Mouse (Mus musculus) left cerebral cortex, adult 8-10 months (tissue): ENCODE measurements around the gene Dcx. TPM values are rescaled to one million over a fixed set of nuclear protein-coding genes. Genes with fewer than 3 reads are reported as not detected.

ENCODE experiments used
- DNase-seq, 2 experiments: peaks; one replicate each; pipeline ENCODE4 v3.0.0; 2022; ENCODE audit warnings: low spot score in 2 of 2
- total RNA-seq, 4 experiments: library from RNA; stranded (reverse); gene quantifications; 2 replicates each; pipeline ENCODE4 v1.2.4; 2022

The Dcx gene
- 10 to 100 TPM; 20.8 to 26.9 (median 24.4) TPM for total RNA-seq

DNA sequence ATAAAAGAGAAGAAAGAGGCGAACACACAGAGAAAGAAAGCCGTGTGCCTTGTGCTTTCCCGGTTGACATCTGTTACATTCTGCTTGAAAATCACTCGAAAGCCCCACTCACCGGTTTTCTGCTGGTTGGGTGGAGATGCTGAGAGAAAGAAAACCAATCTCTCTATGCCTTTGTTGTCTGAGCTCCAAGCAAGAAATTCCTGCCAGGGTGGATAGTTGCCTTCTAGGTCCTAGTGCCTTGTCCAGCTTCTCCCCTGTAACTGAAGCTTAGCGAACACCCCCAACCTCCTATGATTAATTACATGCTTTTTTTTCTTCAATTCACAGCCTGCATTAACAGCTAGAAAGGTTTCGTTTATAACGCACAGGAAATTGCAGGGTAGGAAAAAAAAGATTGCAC lies at the start of gene Dcx:
TSS of gene Dcx (minus strand) at position 354 of the 400 bp plus-strand sequence.
- DNase-seq, result peak in 1 of 2 experiments; percentile 18

DNA sequence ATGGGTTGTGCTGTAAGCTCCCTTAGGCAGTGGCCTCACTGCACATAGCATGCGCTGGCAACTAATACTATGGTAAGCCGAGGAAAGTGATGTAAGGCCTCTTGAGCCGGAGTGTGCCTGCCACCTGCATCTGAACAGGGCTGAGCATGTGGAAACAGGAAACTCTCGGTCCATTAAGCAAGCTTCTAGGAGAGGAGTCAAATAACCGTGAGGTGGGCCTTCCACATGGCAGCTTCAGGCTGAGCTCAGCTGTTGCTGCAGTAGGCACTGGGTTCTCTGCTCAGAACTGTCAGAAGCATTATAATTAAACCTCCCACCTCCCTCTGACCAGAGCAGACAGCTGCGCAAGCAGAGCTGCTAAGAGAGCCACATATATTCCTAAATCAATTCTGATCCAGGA lies 33.1 kb upstream of the Dcx start:
- peak in 1 of 2 experiments; percentile 12 for DNase-seq

GRCm38 (mm10) chrX:143933671-143934070 lies 560 bp upstream of the Dcx start:
- DNase-seq, result no peak

DNA sequence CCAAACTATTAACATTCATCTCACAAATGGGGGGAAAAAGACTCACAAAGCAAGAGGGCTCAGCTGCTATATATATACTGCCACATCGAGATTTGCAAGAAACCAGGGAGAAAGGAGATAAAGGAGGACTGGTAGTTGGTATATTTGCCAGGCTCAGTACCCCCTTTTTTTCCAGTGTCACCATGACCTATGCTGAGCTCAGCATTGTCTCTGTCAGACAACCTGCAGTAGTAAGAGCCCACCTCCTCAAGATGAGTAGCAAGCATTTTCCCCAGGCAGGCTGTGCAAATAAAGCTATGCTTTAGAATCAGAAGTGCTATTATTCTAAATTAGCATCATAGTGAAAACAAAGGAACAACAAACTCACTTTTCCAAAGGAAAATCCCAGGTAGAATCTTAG lies 581 bp downstream of the Dcx start:
- DNase-seq, result no peak

- DNase-seq, result no peak
Observed at GRCm38 (mm10) chrX:143931400-143932185, 1.5 kb downstream of the Dcx start.

GRCm38 (mm10) chrX:143922070-143922469 lies 11.0 kb downstream of the Dcx start:
- no peak for DNase-seq

DNA sequence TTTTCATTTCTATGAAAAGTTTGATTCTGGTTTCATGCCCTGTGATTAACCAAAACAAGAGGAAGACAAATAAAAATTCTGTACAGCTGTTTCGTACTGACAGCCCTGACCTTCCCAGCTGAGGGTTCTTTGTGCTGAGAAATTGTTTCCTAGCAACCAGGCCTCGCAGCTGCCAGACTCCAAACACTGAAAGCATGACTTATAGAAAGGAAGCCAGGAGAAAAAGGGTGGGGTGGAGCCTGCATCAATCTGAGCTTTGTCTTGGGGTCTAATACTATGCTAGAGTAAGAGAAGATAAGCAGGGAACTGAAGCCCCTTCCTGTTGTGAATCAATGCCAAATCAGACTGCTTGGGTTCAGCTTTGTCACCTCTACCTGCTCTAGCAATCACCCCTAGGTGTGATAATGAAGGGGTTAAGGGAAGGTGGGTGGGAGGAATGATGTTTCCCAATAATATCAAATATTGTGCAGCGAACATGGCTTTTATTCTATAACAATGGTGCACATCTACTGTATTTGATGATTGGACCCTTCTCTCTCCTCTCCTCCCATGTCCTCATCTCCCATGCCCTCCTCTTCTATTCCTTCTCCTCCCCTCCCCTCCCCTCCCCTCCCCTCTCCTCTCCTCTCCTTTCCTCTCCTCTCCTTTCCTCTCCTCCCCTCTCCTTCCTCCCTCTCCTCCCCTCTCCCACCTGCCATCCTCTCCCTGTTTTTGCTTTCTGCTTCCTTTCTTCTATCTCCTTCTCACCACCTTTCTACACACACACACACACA lies 26.2 kb downstream of the Dcx start:
- DNase-seq, result no peak

DNA sequence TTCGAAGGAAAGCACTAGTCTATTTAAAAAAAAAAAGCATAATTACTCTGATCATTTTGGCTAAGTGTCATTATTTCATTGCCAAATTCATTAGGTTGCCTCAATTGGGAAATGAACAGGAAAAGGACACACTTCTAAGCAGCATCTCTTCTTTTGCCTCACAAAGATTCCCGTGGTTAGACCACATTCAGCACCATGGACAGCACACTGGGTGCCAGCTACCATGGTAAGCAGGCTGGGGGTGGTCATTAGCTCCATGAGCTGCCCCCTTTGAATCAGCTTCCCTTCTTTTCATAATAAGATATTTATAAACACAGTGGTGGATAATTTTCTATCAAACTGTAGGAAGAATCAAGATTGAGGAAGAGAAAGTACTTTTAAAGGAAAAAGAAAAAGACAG lies 28.4 kb downstream of the Dcx start:
- no peak for DNase-seq

DNA sequence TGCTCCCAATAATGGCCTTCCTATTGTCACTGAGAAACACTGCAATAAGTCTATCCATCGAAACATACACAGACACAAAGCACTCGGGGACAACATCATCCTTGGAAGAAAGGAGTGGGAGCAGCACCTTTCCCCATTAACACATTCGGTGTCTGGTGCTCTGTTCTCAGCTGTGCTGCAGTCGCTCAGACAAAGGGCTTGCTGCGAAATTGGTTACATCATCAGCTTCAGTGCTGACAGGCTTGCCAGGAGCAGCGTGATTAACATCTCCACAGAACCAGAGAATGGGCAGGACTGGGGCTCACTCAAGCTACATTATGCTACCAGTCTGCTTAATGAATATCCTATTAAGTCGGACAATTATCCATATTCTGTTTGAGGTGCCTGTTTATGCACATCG lies 30.8 kb downstream of the Dcx start:
- peak in 1 of 2 experiments; percentile 48 for DNase-seq

DNA sequence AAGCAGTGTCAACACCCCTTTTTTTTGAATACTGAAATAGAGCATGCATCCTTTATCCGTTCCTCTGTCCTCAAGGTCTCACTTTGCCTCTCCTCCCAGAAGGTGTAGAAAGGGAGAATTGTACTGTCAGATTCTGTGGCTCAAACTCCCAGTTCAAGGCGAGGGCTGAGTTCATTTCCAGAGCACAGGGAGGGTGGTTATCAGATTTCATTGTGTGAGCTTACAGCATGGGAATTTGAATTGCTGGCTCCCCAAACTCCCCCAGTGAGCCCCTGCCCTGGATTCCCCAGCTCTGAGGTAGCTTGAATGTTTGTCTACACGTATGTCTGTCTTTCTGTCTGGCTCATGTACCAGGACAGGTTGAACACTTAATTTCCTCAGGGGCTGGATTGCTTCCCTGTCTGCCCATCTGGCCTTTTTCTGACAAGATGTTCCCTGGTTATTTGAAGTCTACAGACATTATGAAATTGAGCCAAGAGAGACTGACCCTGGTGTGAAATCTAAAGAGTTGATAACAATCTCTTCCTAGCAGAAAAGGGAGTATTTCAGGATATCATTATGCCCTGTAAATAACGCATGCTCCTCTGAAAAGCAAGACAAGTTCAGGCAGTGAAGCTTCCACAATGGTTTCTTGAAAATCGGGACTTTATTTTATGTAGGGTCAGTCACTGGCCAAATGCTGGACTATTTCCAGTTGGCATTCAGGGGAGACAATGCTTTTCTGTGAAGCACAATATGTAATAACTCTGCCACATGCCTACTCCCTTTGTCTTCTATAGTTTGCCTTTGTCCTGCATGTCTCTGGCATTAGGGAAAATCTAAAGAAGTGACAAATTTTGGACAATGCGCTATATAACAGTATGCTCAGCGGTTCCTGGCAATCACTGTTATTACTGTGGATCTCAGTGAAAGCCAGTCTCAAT lies 35.5 kb downstream of the Dcx start:
- DNase-seq, result no peak

DNA sequence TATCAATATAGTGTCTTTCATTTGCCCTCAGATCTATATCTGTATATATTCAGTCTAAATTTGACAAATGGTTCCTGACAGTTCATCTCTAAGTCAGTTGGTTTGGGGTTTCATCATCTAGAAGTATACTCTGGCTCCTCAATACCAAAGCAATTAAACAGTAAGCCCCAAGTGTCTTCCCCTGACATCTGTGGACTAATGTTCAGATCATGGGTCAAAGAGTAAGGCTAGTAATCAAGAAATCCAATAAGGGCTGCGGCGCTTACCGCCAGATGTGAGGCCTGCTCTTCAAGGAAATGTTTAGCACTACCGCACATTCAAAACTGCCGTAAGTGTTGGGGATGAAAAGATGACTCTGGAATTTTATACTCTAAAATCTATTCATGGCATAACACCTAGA lies 36.2 kb downstream of the Dcx start:
- DNase-seq, result no peak

GRCm38 (mm10) chrX:143893180-143893579 lies 39.9 kb downstream of the Dcx start:
- DNase-seq, result no peak

DNA sequence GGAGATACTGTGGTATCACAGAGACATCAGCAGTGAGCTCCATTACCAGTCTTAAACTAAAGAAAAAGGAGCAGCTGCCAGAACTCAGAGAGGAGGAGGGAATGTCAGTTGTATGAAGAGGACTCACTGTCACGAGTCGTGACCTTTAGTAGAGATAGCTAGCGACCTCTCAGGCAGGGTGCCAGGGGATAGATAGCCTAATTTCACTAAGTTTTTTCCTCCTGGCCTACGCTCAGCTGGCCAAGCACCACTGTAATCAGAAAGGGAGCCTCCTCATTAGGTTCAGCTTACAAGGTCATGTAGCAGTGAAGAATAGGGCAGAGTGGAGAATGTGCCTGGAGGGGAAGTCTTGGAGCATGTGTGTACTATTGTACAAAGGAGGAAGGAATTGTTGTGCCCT lies 47.3 kb downstream of the Dcx start:
- no peak for DNase-seq

DNA sequence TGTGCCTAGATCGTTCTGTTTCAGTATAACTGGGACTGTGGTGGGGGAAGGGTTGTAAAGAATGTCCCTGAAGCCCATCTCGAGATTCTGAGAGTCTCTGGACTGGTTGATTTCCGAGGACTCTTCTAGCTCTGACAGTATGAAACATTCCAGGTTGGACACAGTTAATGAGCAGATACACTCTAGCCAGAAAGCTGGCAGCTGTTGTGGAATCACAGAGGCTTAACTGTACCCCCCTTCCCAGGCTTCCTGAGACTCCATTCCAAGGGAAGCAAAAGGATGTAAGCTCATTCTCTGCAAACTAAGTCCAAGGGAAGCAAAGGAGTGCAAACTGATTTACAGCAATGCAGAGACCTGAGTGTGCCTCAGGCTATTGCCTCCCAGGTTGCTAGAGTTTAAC lies 48.2 kb downstream of the Dcx start:
- DNase-seq, result no peak

GRCm38 (mm10) chrX:143884299-143884698 lies 48.8 kb downstream of the Dcx start:
- DNase-seq, result no peak

- no peak for DNase-seq
Observed at GRCm38 (mm10) chrX:143881806-143882468, 51.2 kb downstream of the Dcx start.

DNA sequence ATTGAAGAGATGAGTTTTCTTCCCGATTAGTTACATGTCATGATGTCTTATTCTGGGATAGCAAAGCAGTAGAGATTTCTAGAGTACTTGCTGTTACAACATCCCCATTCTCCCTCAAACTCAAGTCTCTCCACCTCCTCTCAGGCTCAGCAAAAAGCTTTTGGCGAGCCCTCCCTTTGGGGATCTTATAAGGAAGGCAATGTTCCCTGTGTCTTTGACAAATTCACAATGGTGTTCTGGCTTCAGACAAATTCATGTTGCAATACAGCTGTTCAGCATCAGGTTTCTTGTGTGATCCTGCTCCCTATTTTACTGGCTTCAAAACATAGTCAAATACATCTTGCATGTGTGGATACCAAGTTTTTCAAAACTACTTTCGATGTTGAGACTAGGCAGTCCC lies 53.5 kb downstream of the Dcx start:
- DNase-seq, result no peak

- DNase-seq, result no peak
Observed at GRCm38 (mm10) chrX:143867129-143867664, 65.9 kb downstream of the Dcx start.

DNA sequence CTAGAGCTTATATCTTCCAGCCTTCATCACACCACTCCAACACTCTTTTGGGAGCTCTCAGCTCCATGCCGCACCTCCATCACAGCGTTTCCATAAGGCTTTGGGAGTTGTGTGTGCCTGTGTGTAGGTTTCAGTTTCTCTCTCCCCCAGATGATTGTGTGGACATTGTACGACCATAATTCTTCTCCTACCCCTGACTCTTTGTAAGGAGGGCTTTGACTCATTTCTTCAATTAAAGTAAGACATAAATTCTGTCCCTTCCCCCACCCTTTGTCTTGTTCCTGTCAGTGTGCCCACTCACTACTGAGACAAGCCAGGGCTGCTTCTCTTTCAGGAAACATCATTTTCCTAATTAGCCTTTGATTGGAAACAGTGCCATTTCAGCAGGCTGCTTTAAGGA lies 81.8 kb downstream of the Dcx start:
- DNase-seq, result no peak

GRCm38 (mm10) chrX:143849969-143850368 lies 83.1 kb downstream of the Dcx start:
- no peak for DNase-seq

DNA sequence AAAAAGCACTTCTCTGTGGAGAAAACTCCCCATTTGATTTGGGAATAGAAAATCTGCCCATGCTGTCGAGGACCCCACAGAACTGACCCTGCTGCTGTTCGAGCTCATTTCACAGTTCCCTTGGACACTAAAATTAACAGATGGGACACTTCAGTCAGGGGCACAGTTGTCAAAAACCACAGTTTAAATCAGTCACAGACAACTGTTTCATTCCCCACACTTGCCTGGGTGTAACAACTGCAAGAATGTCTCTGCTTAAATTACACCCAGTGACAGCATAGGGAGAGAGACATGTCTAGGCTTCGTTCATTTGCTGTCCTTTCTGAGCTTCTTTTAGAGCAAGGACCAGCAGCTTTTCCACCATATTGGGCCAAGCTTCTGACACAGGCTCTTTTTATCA lies 86.5 kb downstream of the Dcx start:
- DNase-seq, result no peak
